Mouse (Mus musculus): ENCODE data around the gene Grb7. TPM values are rescaled to one million over a fixed set of nuclear protein-coding genes. Genes with fewer than 3 reads are reported as not detected.

Grb7 gene
- polyA plus RNA-seq, 1 experiment from 2014 or later = 0.60 TPM

DNA sequence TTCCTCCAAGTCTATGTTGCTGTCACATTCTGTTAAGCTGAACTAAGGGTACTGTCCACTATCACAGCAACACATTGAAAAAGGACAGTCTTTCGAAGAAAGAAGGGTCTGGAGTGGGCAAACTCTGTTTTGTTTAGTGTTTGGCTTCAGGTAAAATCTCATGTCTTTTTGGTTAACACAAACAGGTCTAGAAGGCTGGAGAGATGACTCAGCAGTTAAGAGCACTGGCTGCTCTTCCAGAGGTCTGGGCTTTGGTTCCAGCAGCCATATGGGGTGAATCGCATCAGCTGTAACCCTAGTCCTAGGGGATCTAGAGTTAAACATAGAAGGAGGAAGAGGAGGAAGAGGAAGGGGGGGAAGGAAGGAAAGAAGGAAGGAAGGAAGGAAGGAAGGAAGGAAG lies 39.6 kb downstream of the Grb7 start:
- WGBS = 84% methylated on average over 2 of the region's 2 CpGs
- no peak for DNase-seq (ENCODE audit: low spot score, missing footprints)
- no peak for ATAC-seq (ENCODE audit: low FRiP score)
- no peak overlapping the region for H3K4me3 ChIP-seq (ENCODE audit: low read depth, low read length)
- no peak overlapping the region for H3K27ac ChIP-seq (ENCODE audit: low read depth, low read length)
- no peaks in the 10 kb centered on the region for H3K27me3 ChIP-seq (ENCODE audit: control insufficient read depth, insufficient read depth, low read length)
- no peaks in the 10 kb centered on the region for H3K4me1 ChIP-seq (ENCODE audit: control insufficient read depth, insufficient read depth, low read length)
- H3K9me3 ChIP-seq (ENCODE audit: control insufficient read depth, low read length) = no peaks in the 10 kb centered on the region
- H3K36me3 ChIP-seq (ENCODE audit: control insufficient read depth, insufficient read depth, low read length) = no peaks in the 10 kb centered on the region
- H3K4me2 ChIP-seq = no peak overlapping the region
- H3K9ac ChIP-seq (ENCODE audit: low read length) = no peak overlapping the region

- no peaks in the 10 kb centered on the region for H3K9me3 ChIP-seq (ENCODE audit: control insufficient read depth, low read length)
Observed at GRCm38 (mm10) chr11:98487526-98488040, 41.4 kb downstream of the Grb7 start.

GRCm38 (mm10) chr11:98488540-98489234 lies 42.5 kb downstream of the Grb7 start:
- WGBS = 82% methylated on average over 20 of the region's 20 CpGs
- ATAC-seq (ENCODE audit: low FRiP score) (no peak), DNase-seq (ENCODE audit: low spot score, missing footprints) (no peak)
- Histone ChIP-seq H3K4me1 (ENCODE audit: control insufficient read depth, insufficient read depth, low read length) (no peaks in the 10 kb centered on the region), H3K36me3 (ENCODE audit: control insufficient read depth, insufficient read depth, low read length) (no peaks in the 10 kb centered on the region), H3K4me3 (ENCODE audit: low read depth, low read length) (no peak overlapping the region), H3K27ac (ENCODE audit: low read depth, low read length) (no peak overlapping the region), H3K9ac (ENCODE audit: low read length) (no peak overlapping the region), H3K27me3 (ENCODE audit: control insufficient read depth, insufficient read depth, low read length) (no peaks in the 10 kb centered on the region), H3K9me3 (ENCODE audit: control insufficient read depth, low read length) (no peaks in the 10 kb centered on the region), H3K4me2 (no peak overlapping the region)

More at GRCm38 (mm10) chr11:98487526-98488040, 41.4 kb downstream of the Grb7 start:
- Histone ChIP-seq H3K4me2 (no peak overlapping the region), H3K27me3 (ENCODE audit: control insufficient read depth, insufficient read depth, low read length) (no peaks in the 10 kb centered on the region), H3K4me1 (ENCODE audit: control insufficient read depth, insufficient read depth, low read length) (no peaks in the 10 kb centered on the region), H3K4me3 (ENCODE audit: low read depth, low read length) (no peak overlapping the region), H3K9ac (ENCODE audit: low read length) (no peak overlapping the region), H3K36me3 (ENCODE audit: control insufficient read depth, insufficient read depth, low read length) (no peaks in the 10 kb centered on the region), H3K27ac (ENCODE audit: low read depth, low read length) (no peak overlapping the region)
- WGBS = 81% methylated on average over 5 of the region's 5 CpGs
- ATAC-seq (ENCODE audit: low FRiP score) = no peak
- DNase-seq (ENCODE audit: low spot score, missing footprints) = no peak

GRCm38 (mm10) chr11:98491571-98491970 lies 45.4 kb downstream of the Grb7 start:
- no peak overlapping the region for H3K9ac ChIP-seq (ENCODE audit: low read length)
- no peak for DNase-seq (ENCODE audit: low spot score, missing footprints)
- H3K36me3 ChIP-seq (ENCODE audit: control insufficient read depth, insufficient read depth, low read length) = no peaks in the 10 kb centered on the region
- no peak overlapping the region for H3K4me3 ChIP-seq (ENCODE audit: low read depth, low read length)
- 76% methylated on average over 7 of the region's 7 CpGs for WGBS
- no peak for ATAC-seq (ENCODE audit: low FRiP score)
- H3K4me2 ChIP-seq = no peak overlapping the region
- no peak overlapping the region for H3K27ac ChIP-seq (ENCODE audit: low read depth, low read length)
- H3K27me3 ChIP-seq (ENCODE audit: control insufficient read depth, insufficient read depth, low read length) = no peaks in the 10 kb centered on the region
- H3K9me3 ChIP-seq (ENCODE audit: control insufficient read depth, low read length) = no peaks in the 10 kb centered on the region
- H3K4me1 ChIP-seq (ENCODE audit: control insufficient read depth, insufficient read depth, low read length) = no peaks in the 10 kb centered on the region

DNA sequence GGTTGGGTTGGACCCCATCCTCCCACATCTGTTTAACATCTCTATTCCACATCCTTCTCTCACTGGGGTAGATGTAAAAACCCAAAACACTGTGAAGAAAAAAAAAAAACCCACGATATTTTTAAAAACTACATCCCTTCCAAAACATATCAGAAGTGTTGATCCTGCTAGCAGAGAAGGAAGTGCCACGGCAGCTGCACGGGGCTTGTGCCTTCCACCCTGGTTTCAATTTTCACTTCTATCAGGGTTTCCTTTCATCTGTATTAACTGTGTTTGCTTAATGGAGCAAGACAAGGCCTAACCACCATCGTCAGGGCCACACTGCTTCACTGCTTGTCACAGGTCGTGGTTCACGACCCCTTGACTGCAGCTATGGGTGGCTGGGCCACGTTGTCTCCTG lies 46.8 kb downstream of the Grb7 start:
- H3K27me3 ChIP-seq (ENCODE audit: control insufficient read depth, insufficient read depth, low read length) = no peaks in the 10 kb centered on the region
- ATAC-seq (ENCODE audit: low FRiP score) = no peak
- no peak for DNase-seq (ENCODE audit: low spot score, missing footprints)

DNA sequence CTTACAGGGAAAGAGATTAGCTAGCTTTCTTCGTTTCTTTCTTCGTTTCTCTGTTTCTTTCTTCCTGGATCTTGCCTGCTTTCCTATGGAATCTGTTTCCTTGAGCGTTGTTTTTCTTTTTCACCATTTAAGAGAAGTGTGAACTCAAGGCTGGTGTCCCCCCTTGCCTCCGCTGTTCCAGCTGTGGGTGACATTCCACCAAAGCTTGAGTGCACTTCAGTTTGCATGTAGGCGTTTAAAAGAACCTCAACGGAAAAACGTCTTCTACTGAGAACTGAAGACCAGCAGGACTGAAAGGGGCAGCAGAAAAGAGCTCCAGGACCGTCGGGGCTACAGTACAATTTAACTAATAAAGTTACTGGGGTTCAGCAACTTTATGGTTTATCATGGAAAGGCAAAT lies 47.2 kb downstream of the Grb7 start:
- Histone ChIP-seq H3K36me3 (ENCODE audit: control insufficient read depth, insufficient read depth, low read length) (no peaks in the 10 kb centered on the region), H3K9ac (ENCODE audit: low read length) (no peak overlapping the region), H3K4me3 (ENCODE audit: low read depth, low read length) (no peak overlapping the region), H3K9me3 (ENCODE audit: control insufficient read depth, low read length) (no peaks in the 10 kb centered on the region), H3K4me1 (ENCODE audit: control insufficient read depth, insufficient read depth, low read length) (no peaks in the 10 kb centered on the region), H3K4me2 (no peak overlapping the region), H3K27ac (ENCODE audit: low read depth, low read length) (no peak overlapping the region), H3K27me3 (ENCODE audit: control insufficient read depth, insufficient read depth, low read length) (no peaks in the 10 kb centered on the region)
- 67% methylated on average over 9 of the region's 9 CpGs for whole genome bisulfite sequencing
- DNase-seq (ENCODE audit: low spot score, missing footprints) (no peak), ATAC-seq (ENCODE audit: low FRiP score) (no peak)

More for the DNA sequence above, 46.8 kb downstream of the Grb7 start:
- WGBS = 13% methylated on average over 7 of the region's 7 CpGs
- no peaks in the 10 kb centered on the region for H3K9me3 ChIP-seq (ENCODE audit: control insufficient read depth, low read length)
- H3K4me3 ChIP-seq (ENCODE audit: low read depth, low read length) = no peak overlapping the region
- no peaks in the 10 kb centered on the region for H3K4me1 ChIP-seq (ENCODE audit: control insufficient read depth, insufficient read depth, low read length)
- no peak overlapping the region for H3K9ac ChIP-seq (ENCODE audit: low read length)
- H3K4me2 ChIP-seq = no peak overlapping the region
- no peaks in the 10 kb centered on the region for H3K36me3 ChIP-seq (ENCODE audit: control insufficient read depth, insufficient read depth, low read length)
- H3K27ac ChIP-seq (ENCODE audit: low read depth, low read length) = no peak overlapping the region

DNA sequence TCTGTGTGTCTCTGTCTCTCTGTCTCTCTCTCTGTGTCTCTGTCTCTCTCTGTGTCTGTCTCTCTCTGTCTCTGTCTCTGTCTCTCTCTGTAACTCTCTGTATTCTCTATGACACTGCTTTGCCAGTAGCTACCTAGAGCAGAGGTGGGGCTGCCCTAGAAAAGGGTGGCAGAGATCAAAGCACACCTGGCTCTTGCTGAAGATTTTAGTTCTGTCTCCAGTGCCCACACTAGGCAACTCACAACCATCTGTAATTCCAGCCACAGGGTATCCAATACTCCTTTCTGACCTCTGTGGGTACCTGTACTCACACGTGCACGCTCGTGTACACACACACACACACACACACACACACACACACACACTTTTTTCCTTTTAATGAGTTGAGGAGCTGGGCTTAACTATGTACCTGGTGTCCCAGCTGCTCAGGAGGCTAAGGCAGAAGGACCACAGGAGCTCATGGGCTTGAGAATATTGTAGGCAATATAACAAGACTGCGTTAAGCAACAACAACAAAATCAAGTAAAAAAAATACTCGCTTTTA lies 49.1 kb downstream of the Grb7 start:
- Histone ChIP-seq H3K4me2 (no peak overlapping the region), H3K27me3 (ENCODE audit: control insufficient read depth, insufficient read depth, low read length) (no peaks in the 10 kb centered on the region), H3K4me1 (ENCODE audit: control insufficient read depth, insufficient read depth, low read length) (no peaks in the 10 kb centered on the region), H3K9me3 (ENCODE audit: control insufficient read depth, low read length) (no peaks in the 10 kb centered on the region), H3K36me3 (ENCODE audit: control insufficient read depth, insufficient read depth, low read length) (no peaks in the 10 kb centered on the region), H3K4me3 (ENCODE audit: low read depth, low read length) (no peak overlapping the region), H3K9ac (ENCODE audit: low read length) (no peak overlapping the region), H3K27ac (ENCODE audit: low read depth, low read length) (no peak overlapping the region)
- WGBS = 88% methylated on average over 5 of the region's 5 CpGs
- DNase-seq (ENCODE audit: low spot score, missing footprints) = no peak
- no peak for ATAC-seq (ENCODE audit: low FRiP score)

GRCm38 (mm10) chr11:98497388-98498288 lies 51.4 kb downstream of the Grb7 start:
- Histone ChIP-seq H3K27me3 (ENCODE audit: control insufficient read depth, insufficient read depth, low read length) (no peaks in the 10 kb centered on the region), H3K36me3 (ENCODE audit: control insufficient read depth, insufficient read depth, low read length) (no peaks in the 10 kb centered on the region), H3K4me2 (no peak overlapping the region), H3K9me3 (ENCODE audit: control insufficient read depth, low read length) (no peaks in the 10 kb centered on the region), H3K4me1 (ENCODE audit: control insufficient read depth, insufficient read depth, low read length) (no peaks in the 10 kb centered on the region), H3K4me3 (ENCODE audit: low read depth, low read length) (no peak overlapping the region), H3K27ac (ENCODE audit: low read depth, low read length) (no peak overlapping the region), H3K9ac (ENCODE audit: low read length) (no peak overlapping the region)
- DNase-seq (ENCODE audit: low spot score, missing footprints) (no peak), ATAC-seq (ENCODE audit: low FRiP score) (no peak)
- WGBS = 56% methylated on average over 22 of the region's 22 CpGs

- Histone ChIP-seq H3K27ac (ENCODE audit: low read depth, low read length) (no peak overlapping the region), H3K4me2 (no peak overlapping the region), H3K9ac (ENCODE audit: low read length) (no peak overlapping the region), H3K9me3 (ENCODE audit: control insufficient read depth, low read length) (no peaks in the 10 kb centered on the region), H3K4me1 (ENCODE audit: control insufficient read depth, insufficient read depth, low read length) (no peaks in the 10 kb centered on the region), H3K36me3 (ENCODE audit: control insufficient read depth, insufficient read depth, low read length) (no peaks in the 10 kb centered on the region), H3K4me3 (ENCODE audit: low read depth, low read length) (no peak overlapping the region), H3K27me3 (ENCODE audit: control insufficient read depth, insufficient read depth, low read length) (no peaks in the 10 kb centered on the region)
- DNase-seq (ENCODE audit: low spot score, missing footprints) = no peak
- WGBS = 65% methylated on average over 3 of the region's 3 CpGs
- ATAC-seq (ENCODE audit: low FRiP score) = no peak
Observed at GRCm38 (mm10) chr11:98504926-98505325, 58.7 kb downstream of the Grb7 start.
